Mouse (Mus musculus) spleen, embryonic (tissue): ENCODE results near the gene Sema5a.

Experiments
- CTCF ChIA-PET: fragments of 350-600 bp; sonication (Branson Sonifier 250); formaldehyde crosslinking; loops from one replicate; lab custom pipeline; 2022; lab: Charles Lee

Gene Sema5a

GRCm38 (mm10) chr15:32542746-32543145 is 298.1 kb downstream of the Sema5a start:
- CTCF ChIA-PET, result no interaction called here

- CTCF ChIA-PET, result no interaction called here
Observed at GRCm38 (mm10) chr15:32543181-32543580, 298.6 kb downstream of the Sema5a start.

- CTCF ChIA-PET, result no interaction called here
Observed at GRCm38 (mm10) chr15:32545455-32545854, 300.8 kb downstream of the Sema5a start.

- CTCF ChIA-PET, result no interaction called here
Observed at GRCm38 (mm10) chr15:32546746-32547145, 302.1 kb downstream of the Sema5a start.

GRCm38 (mm10) chr15:32558925-32559324 is 314.3 kb downstream of the Sema5a start:
- CTCF ChIA-PET, result no interaction called here

GRCm38 (mm10) chr15:32562600-32562999 is 318.0 kb downstream of the Sema5a start:
- CTCF ChIA-PET, result no interaction called here

- CTCF ChIA-PET, result no interaction called here
Observed at GRCm38 (mm10) chr15:32568181-32568857, 323.7 kb downstream of the Sema5a start.

- CTCF ChIA-PET, result no interaction called here
Observed at GRCm38 (mm10) chr15:32568858-32569387, 324.3 kb downstream of the Sema5a start.

- CTCF ChIA-PET, result no interaction called here
Observed at GRCm38 (mm10) chr15:32574327-32574726, 329.7 kb downstream of the Sema5a start.

GRCm38 (mm10) chr15:32575212-32575611 is 330.6 kb downstream of the Sema5a start:
- CTCF ChIA-PET, result no interaction called here

- CTCF ChIA-PET, result no interaction called here
Observed at GRCm38 (mm10) chr15:32579351-32579750, 334.7 kb downstream of the Sema5a start.

- CTCF ChIA-PET, result no interaction called here
Observed at GRCm38 (mm10) chr15:32590641-32591040, 346.0 kb downstream of the Sema5a start.

- CTCF ChIA-PET, result no interaction called here
Observed at GRCm38 (mm10) chr15:32593746-32594145, 349.1 kb downstream of the Sema5a start.

GRCm38 (mm10) chr15:32596574-32596973 is 352.0 kb downstream of the Sema5a start:
- CTCF ChIA-PET, result no interaction called here

GRCm38 (mm10) chr15:32597189-32597588 is 352.6 kb downstream of the Sema5a start:
- CTCF ChIA-PET, result no interaction called here

GRCm38 (mm10) chr15:32607236-32607635 is 362.6 kb downstream of the Sema5a start:
- CTCF ChIA-PET, result no interaction called here

- CTCF ChIA-PET, result no interaction called here
Observed at GRCm38 (mm10) chr15:32610776-32611175, 366.2 kb downstream of the Sema5a start.

GRCm38 (mm10) chr15:32611201-32611600 is 366.6 kb downstream of the Sema5a start:
- CTCF ChIA-PET, result no interaction called here

- CTCF ChIA-PET, result no interaction called here
Observed at GRCm38 (mm10) chr15:32613718-32614117, 369.1 kb downstream of the Sema5a start.

GRCm38 (mm10) chr15:32615773-32616172 is 371.2 kb downstream of the Sema5a start:
- CTCF ChIA-PET, result no interaction called here

GRCm38 (mm10) chr15:32619199-32619598 is 374.6 kb downstream of the Sema5a start:
- CTCF ChIA-PET, result no interaction called here

- CTCF ChIA-PET, result no interaction called here
Observed at GRCm38 (mm10) chr15:32623037-32623739, 378.6 kb downstream of the Sema5a start.

- CTCF ChIA-PET, result no interaction called here
Observed at GRCm38 (mm10) chr15:32624106-32624505, 379.5 kb downstream of the Sema5a start.
